Mouse (Mus musculus) gastrocnemius, adult 8-10 months (tissue): ENCODE results near the gene Gm13078. TPM values are rescaled to one million over a fixed set of nuclear protein-coding genes. Genes with fewer than 3 reads are reported as not detected.

ENCODE experiments used
- DNase-seq, 2 experiments: peaks; one replicate each; pipeline ENCODE4 v3.0.0; 2022; ENCODE audit warnings: low spot score in 2 of 2
- total RNA-seq, 4 experiments: library from RNA; stranded (reverse); gene quantifications; 2 replicates each; pipeline ENCODE4 v1.2.4; 2022

The Gm13078 gene
- total RNA-seq = not detected

GRCm38 (mm10) chr4:143719155-143719554, at the start of gene Gm13078:
Gene Gm13078, plus strand, starts transcription at chr4:143719455.
- no peak for DNase-seq

GRCm38 (mm10) chr4:143702611-143703010, 16.6 kb upstream of the Gm13078 start, which contains the start of gene Gm13089:
Gene Gm13089, minus strand, starts transcription at chr4:143702711.
- DNase-seq = no peak

Other genes with a start within 250 kb of the Gm13078 start
- gene Gm13043, start 208.1 kb upstream of the Gm13078 start, total RNA-seq = not detected
- gene Gm13040, start 183.5 kb upstream of the Gm13078 start, total RNA-seq = not detected
- gene BC080695, start 167.8 kb upstream of the Gm13078 start, total RNA-seq = not detected
- gene Gm13057, start 167.7 kb upstream of the Gm13078 start, total RNA-seq = not detected
- gene Gm13083, start 104.5 kb upstream of the Gm13078 start, total RNA-seq = not detected
- gene Gm13088, start 62.2 kb upstream of the Gm13078 start, total RNA-seq = not detected
- gene Gm13089, start 16.7 kb upstream of the Gm13078 start, total RNA-seq = not detected
- not detected for gene Gm13023, start 69.9 kb downstream of the Gm13078 start, total RNA-seq
- gene Gm13084, start 96.6 kb downstream of the Gm13078 start, total RNA-seq = not detected
- gene Gm13103, start 127.0 kb downstream of the Gm13078 start, total RNA-seq = not detected
- gene Pramef6, start 180.9 kb downstream of the Gm13078 start, total RNA-seq = not detected
- gene Pramef25, start 231.6 kb downstream of the Gm13078 start, total RNA-seq = not detected
- gene Gm13101, start 247.5 kb downstream of the Gm13078 start, total RNA-seq = not detected